Mouse (Mus musculus) gastrocnemius, postnatal 10 days (tissue): Measurements from ENCODE around the gene 4931422A03Rik. TPM values are rescaled to one million over a fixed set of nuclear protein-coding genes. Genes with fewer than 3 reads are reported as not detected.

ENCODE experiments used
- DNase-seq: peaks from one replicate; pipeline ENCODE4 v3.0.0; 2021; ENCODE audit warnings: mixed read lengths
- total RNA-seq, 2 experiments: library from RNA; stranded (reverse); gene quantifications; 2 replicates each; pipeline ENCODE4 v1.2.3; 2021

4931422A03Rik gene
- total RNA-seq, 2 experiments from 2014 or later = not detected

- DNase-seq = no peak
Observed at GRCm38 (mm10) chr2:103934270-103934669, 93.9 kb downstream of the 4931422A03Rik start.

GRCm38 (mm10) chr2:103932480-103932879 lies 95.7 kb downstream of the 4931422A03Rik start:
- no peak for DNase-seq

GRCm38 (mm10) chr2:103932025-103932424 lies 96.1 kb downstream of the 4931422A03Rik start:
- DNase-seq = peak; percentile 29

- DNase-seq = peak; percentile 56
Observed at GRCm38 (mm10) chr2:103931511-103931911, 96.7 kb downstream of the 4931422A03Rik start.

DNA sequence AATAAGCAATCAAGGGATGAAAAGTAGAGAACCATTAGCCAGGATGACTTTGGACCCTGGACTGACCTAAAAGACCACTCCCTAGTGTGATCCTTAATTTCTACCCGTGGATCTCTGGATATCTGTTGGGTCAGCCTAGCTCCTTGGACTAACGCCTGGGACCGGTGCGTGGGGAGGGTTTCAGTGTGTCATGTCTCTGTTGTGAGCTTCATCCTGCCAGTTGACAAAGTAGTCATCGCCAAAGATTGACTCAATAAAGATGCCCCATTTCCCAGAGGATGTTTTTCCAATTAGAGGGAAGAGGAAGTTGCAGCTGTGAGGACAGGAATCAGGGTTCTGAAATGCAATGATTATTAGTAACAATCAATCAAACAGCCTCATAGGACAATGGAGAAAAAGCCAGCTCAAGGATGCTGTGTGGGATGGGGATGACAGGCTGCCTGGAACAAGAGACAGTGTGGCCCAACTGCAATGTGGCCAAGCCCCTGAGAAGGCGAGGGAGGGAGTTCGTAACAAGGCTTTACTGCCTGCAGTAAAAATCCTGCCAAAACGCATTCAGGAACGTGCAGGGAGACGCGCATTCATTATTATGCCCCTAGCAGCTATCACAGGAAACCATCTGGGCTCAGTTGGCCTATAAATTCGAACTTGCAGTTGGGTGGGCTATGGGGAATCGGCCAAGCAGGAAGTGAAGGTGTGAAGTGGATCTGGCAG lies 97.7 kb downstream of the 4931422A03Rik start:
- peak; percentile 26 for DNase-seq

- peak; percentile 18 for DNase-seq
Observed at GRCm38 (mm10) chr2:103927610-103928145, 100.5 kb downstream of the 4931422A03Rik start.

DNA sequence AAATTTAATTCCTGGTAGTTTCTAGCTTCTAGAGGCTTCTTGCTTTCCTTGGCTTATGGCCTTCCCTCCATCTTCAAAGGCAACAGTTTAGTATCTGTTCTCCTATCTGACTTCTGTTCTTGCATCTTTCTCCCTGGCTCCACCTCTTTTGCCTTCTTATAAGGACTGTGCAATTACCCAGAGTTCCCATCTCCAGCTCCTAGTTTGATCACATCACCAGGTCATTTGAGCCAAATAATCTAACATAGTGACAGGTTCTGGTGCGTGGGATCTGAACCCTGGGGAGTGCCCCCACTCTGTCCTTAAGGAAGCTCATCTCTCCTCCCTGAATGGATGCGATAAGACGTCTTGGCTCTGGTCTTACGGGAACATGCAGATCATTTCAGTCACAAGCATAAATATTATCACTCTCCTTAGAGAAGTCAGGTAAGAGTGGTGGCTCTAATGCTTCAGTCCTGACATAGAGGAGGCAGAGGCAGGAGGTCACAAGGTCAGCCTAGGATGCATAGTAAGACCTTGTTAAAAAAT lies 101.5 kb downstream of the 4931422A03Rik start:
- no peak for DNase-seq

DNA sequence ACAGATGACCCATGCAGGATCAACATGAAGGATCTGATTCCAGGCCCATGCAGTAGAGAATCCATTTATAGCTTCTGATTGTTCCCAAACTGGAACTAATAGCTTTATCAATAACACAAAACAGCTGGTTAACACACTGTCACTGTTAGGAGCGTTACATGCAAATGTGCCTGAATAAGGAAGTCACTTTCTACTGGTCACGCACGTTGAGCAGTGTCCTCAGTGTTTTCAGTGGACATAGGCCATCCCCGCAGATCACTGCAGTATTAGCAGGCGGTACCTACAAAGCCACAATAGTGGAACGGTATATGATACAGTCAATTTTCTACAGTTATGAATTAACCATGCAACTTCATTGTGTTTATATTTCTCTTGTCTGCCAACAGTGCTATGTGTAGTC lies 108.7 kb downstream of the 4931422A03Rik start:
- DNase-seq = no peak

- DNase-seq = no peak
Observed at GRCm38 (mm10) chr2:103918375-103918774, 109.8 kb downstream of the 4931422A03Rik start.

DNA sequence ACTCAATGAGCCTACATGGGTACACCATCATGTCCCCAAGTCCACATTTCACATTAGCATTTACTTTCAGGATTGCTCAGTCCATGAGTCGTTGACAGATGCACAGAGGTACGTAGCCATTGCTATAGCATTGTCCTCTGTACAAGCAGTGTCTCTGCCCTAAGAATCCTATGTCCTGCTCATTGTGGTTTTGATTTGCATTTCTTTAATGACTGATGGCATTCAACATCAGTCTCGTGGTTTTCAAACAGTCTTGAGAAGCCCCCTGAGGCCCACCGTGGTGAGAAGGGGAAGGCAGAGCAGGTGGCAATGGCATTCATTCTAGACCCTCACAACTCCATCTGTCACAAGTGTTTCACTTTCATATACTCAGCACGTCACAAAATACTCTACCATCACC lies 110.8 kb downstream of the 4931422A03Rik start:
- DNase-seq = no peak

Other genes starting within 250 kb of the 4931422A03Rik start
- gene Caprin1, start 230.7 kb downstream of the 4931422A03Rik start, total RNA-seq = 100 to 1,000 TPM; 202 to 209 TPM
- 10 to 100 TPM; 11.9 to 14.1 TPM for gene Lmo2, start 70.4 kb downstream of the 4931422A03Rik start, total RNA-seq
- 10 to 100 TPM; 48.8 to 51.2 TPM for gene Fbxo3, start 640 bp downstream of the 4931422A03Rik start, total RNA-seq
- gene Gm10912, start 37.5 kb upstream of the 4931422A03Rik start, total RNA-seq = under 1 TPM in 1 of 2 experiments, not detected in 1; 0.41 TPM
- gene Gm10799, start 40.2 kb upstream of the 4931422A03Rik start, total RNA-seq = not detected
- 1 to 10 TPM; 2.1 to 2.2 TPM for gene Cd59b, start 41.5 kb upstream of the 4931422A03Rik start, total RNA-seq
- gene Cd59a, start 67.4 kb upstream of the 4931422A03Rik start, total RNA-seq = 10 to 100 TPM; 20.7 to 24.7 TPM
- gene A930018P22Rik, start 94.4 kb upstream of the 4931422A03Rik start, total RNA-seq = 1 to 10 TPM; 2.2 to 2.7 TPM